In the genomic region with DNA sequence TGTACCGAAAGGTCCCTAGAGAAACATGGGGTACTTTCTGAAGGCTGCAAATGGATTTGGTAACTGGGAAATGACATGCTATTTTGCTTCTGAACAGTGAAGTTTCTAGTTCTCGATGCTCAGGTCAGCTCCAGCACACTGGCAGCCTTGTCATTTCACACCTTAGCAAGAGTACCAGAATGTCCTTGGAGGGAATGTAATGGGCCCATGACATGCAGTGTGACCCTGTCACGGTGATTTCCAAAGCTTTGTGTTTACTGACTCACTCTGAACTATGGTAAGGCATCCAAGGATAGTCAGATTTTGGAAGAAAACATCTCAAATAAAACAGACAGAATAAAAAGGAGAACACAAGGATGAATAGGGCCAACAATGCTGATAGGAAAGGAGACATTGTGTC, we compare ENCODE assay signal across 23 mouse cellular contexts. TPM values are rescaled to one million over a fixed set of nuclear protein-coding genes. Genes with fewer than 3 reads are reported as not detected.
DNase-seq lines count a peak whose midpoint lies in the region; ATAC-seq and TF ChIP-seq lines count a peak whose summit lies in the region.
"Had no signal": no experiment of that assay in that cellular context is flagged by ENCODE, and none has a peak within 500 bp of the region (broad histone marks: within the 10 kb centered on the region; RNA-seq: fewer than 3 reads in every experiment).

No protein-coding gene starts in this region.

- H3K9ac ChIP-seq in liver, embryonic 12.5 days, result 0 out of 2 replicates have a peak overlapping the region, but pooled peaks have one; percentile 17
- H3K9ac ChIP-seq: embryonic facial prominence, embryonic 15.5 days; hindbrain, embryonic 14.5 days; lung, embryonic 15.5 days; neural tube, embryonic 15.5 days had no signal

- peak; percentile 49 for DNase-seq in adrenal gland, adult 8-10 months
- no peak for DNase-seq in adrenal gland, adult 18-20 months (ENCODE audit: low spot score in 2 of 2)
- no peak for DNase-seq in retina, postnatal 1 day
- no peak for DNase-seq in thymus, postnatal 10 days (ENCODE audit: low spot score in 2 of 2)
- DNase-seq: cerebellum, adult 2 months; gastrocnemius, postnatal 10 days; heart, postnatal 4 days; kidney, adult 18-20 months; layer of hippocampus, adult 9-11 months; thymus, adult 18-20 months had no signal

- H3K79me2 ChIP-seq in myocyte (ENCODE audit: control insufficient read depth, insufficient read depth), result no peaks in the 10 kb centered on the region

- H3K27ac ChIP-seq in liver, embryonic 12.5 days, result peak overlapping the region; percentile 90
- H3K27ac ChIP-seq: embryonic facial prominence, embryonic 15.5 days; hindbrain, embryonic 14.5 days; kidney, postnatal 0 days; lung, embryonic 15.5 days; macrophage; neural tube, embryonic 15.5 days had no signal

- TF ChIP-seq POLR2A in myocyte (IDR thresholded peaks at IDR 0.05; ENCODE audit: insufficient read length, low read depth), result no peak

- H3K9me3 ChIP-seq in megakaryocyte, embryonic 14.5 days, result no peaks in the 10 kb centered on the region
- H3K9me3 ChIP-seq in liver, embryonic 12.5 days (replicated peaks), result no peaks in the 10 kb centered on the region
- H3K9me3 ChIP-seq: embryonic facial prominence, embryonic 15.5 days; lung, embryonic 15.5 days; neural tube, embryonic 15.5 days had no signal

- H3ac ChIP-seq in myocyte (ENCODE audit: control insufficient read depth, insufficient read length), result no peak overlapping the region

- 74% methylated on average over 3 of the region's 3 CpGs for WGBS in liver, embryonic 12.5 days (ENCODE audit: insufficient replicate concordance)

- no peak for ATAC-seq in megakaryocyte, adult 5-6 weeks (ENCODE audit: poor library complexity, severe bottlenecking)
- no peak; the same call in 1 of the 2 replicates for ATAC-seq in liver, embryonic 12.5 days
- ATAC-seq: inflammation-experienced regulatory T-cells, adult 6 months; Patski had no signal

- peaks cover 65% of the 10 kb centered on the region for H3K36me3 ChIP-seq in megakaryocyte, embryonic 14.5 days (replicated peaks; ENCODE audit: low read length)
- peaks cover 5% of the 10 kb centered on the region; the same call in 1 of the 2 replicates for H3K36me3 ChIP-seq in liver, embryonic 12.5 days
- peaks cover 2% of the 10 kb centered on the region for H3K36me3 ChIP-seq in myocyte (ENCODE audit: control insufficient read depth, insufficient read depth)
- H3K36me3 ChIP-seq: lung, embryonic 15.5 days; neural tube, embryonic 15.5 days had no signal

- peak overlapping the region; percentile 37 for H3K4me2 ChIP-seq in liver, embryonic 12.5 days
- H3K4me2 ChIP-seq in myocyte (ENCODE audit: low read depth), result peak overlapping the region; percentile 47
- H3K4me2 ChIP-seq: embryonic facial prominence, embryonic 15.5 days; hindbrain, embryonic 14.5 days; lung, embryonic 15.5 days; midbrain, embryonic 11.5 days; neural tube, embryonic 15.5 days had no signal

- H3K4me1 ChIP-seq in megakaryocyte, embryonic 14.5 days, result peaks cover 75% of the 10 kb centered on the region
- H3K4me1 ChIP-seq in liver, embryonic 12.5 days, result peaks cover 24% of the 10 kb centered on the region
- H3K4me1 ChIP-seq: embryonic facial prominence, embryonic 15.5 days; lung, embryonic 15.5 days; neural tube, embryonic 15.5 days had no signal

- H3K4me3 ChIP-seq in megakaryocyte, embryonic 14.5 days (replicated peaks), result peak overlapping the region; percentile 67
- no peak overlapping the region for H3K4me3 ChIP-seq in liver, embryonic 12.5 days
- no peak overlapping the region for H3K4me3 ChIP-seq in myocyte
- H3K4me3 ChIP-seq: embryonic facial prominence, embryonic 15.5 days; lung, embryonic 15.5 days; neural tube, embryonic 15.5 days had no signal

- H3K27me3 ChIP-seq in megakaryocyte, embryonic 14.5 days (replicated peaks), result no peaks in the 10 kb centered on the region
- H3K27me3 ChIP-seq in liver, embryonic 12.5 days (replicated peaks), result no peaks in the 10 kb centered on the region
- H3K27me3 ChIP-seq in myocyte (ENCODE audit: control insufficient read depth, insufficient read depth, insufficient read length), result no peaks in the 10 kb centered on the region
- H3K27me3 ChIP-seq: embryonic facial prominence, embryonic 15.5 days; lung, embryonic 15.5 days; neural tube, embryonic 15.5 days; Patski had no signal

TF ChIP-seq in myocyte, 11 proteins besides CTCF, POLR2A, EP300 and RAD21:
- TF ChIP-seq POLR2AphosphoS2 (IDR thresholded peaks at IDR 0.05; ENCODE audit: insufficient read length, low read depth) (no peak), TCF3 (IDR thresholded peaks at IDR 0.05; ENCODE audit: insufficient read length, low read depth) (no peak), MAX (IDR thresholded peaks at IDR 0.05; ENCODE audit: low read depth) (no peak), E2F4 (IDR thresholded peaks at IDR 0.05; ENCODE audit: insufficient read depth) (no peak), MYOD1 (IDR thresholded peaks at IDR 0.05; ENCODE audit: control insufficient read depth in 1 of 3, insufficient read length in 2 of 3, low read depth in 2 of 3) (no peak), TCF12 (IDR thresholded peaks at IDR 0.05; ENCODE audit: insufficient read depth, poor library complexity, severe bottlenecking) (no peak), SRF (IDR thresholded peaks at IDR 0.05; ENCODE audit: control insufficient read depth, insufficient read length, low read depth) (no peak), USF1 (IDR thresholded peaks at IDR 0.05; ENCODE audit: low read depth) (no peak), REST (IDR thresholded peaks at IDR 0.05; ENCODE audit: insufficient read depth, insufficient read length) (no peak)
TF ChIP-seq in myocyte: peak in this region for 0.

RNA-seq across cellular contexts. Expression of gene Cops2, which starts 42.5 kb away (rescaled TPM):
- 100 to 1,000 TPM; 151 to 184 (median 163) TPM for total RNA-seq in adrenal gland, adult 8-10 months (2022)
- total RNA-seq in adrenal gland, adult 18-20 months (2021), result 100 to 1,000 TPM; 136 to 172 TPM
- polyA plus RNA-seq in megakaryocyte, embryonic 14.5 days (2012; ENCODE audit: insufficient read depth, low replicate concordance), result 2.3 TPM in 1 of 2 replicates, not detected in the other
- 83.8 and 92.2 TPM in 2 replicates for total RNA-seq in megakaryocyte, adult 5-6 weeks (2015)
- total RNA-seq in megakaryocyte, adult 5-6 weeks (2017), result 111 and 148 TPM in 2 replicates
- polyA plus RNA-seq in liver, embryonic 12.5 days (2016; fragmentation: Nextera tagmentation; extraction: Ambion mirVana), result 60.2 and 62.1 TPM in 2 replicates
- polyA plus RNA-seq in myocyte (2012; fragmentation: generic; extraction: Trizol), result 59.0 TPM

RNA-seq across cellular contexts. Expression of gene Galk2, which starts 42.5 kb away (rescaled TPM):
- total RNA-seq in adrenal gland, adult 8-10 months (2022), result 100 to 1,000 TPM in 1 of 4 experiments, 10 to 100 TPM in 3; 82.6 to 106 (median 91.1) TPM
- 10 to 100 TPM; 52.2 to 68.0 TPM for total RNA-seq in adrenal gland, adult 18-20 months (2021)
- 3.0 and 5.8 TPM in 2 replicates for polyA plus RNA-seq in megakaryocyte, embryonic 14.5 days (2012; ENCODE audit: insufficient read depth, low replicate concordance)
- 21.2 and 24.6 TPM in 2 replicates for total RNA-seq in megakaryocyte, adult 5-6 weeks (2015)
- total RNA-seq in megakaryocyte, adult 5-6 weeks (2017), result 39.7 and 74.5 TPM in 2 replicates
- 13.2 and 13.8 TPM in 2 replicates for polyA plus RNA-seq in liver, embryonic 12.5 days (2016; fragmentation: Nextera tagmentation; extraction: Ambion mirVana)
- 17.8 TPM for polyA plus RNA-seq in myocyte (2012; fragmentation: generic; extraction: Trizol)
